Mouse (Mus musculus): ENCODE measurements around the gene Tmem53. TPM values are rescaled to one million over a fixed set of nuclear protein-coding genes. Genes with fewer than 3 reads are reported as not detected.

The Tmem53 gene
- 8.8 and 11.0 TPM in 2 replicates for polyA plus RNA-seq (2016; fragmentation: Nextera tagmentation; extraction: Ambion mirVana)

- 0% methylated on average over 41 of the region's 43 CpGs for WGBS
- ATAC-seq (ENCODE audit: insufficient number of reproducible peaks, insufficient read depth, low FRiP score, low TSS enrichment, low read depth), result peak; percentile 98
- Histone ChIP-seq H3K9me3 (no peaks in the 10 kb centered on the region), H3K27ac (peak within 1 kb of the TSS; percentile 84), H3K4me3 (replicated peaks) (peak within 1 kb of the TSS; percentile 63), H3K9ac (replicated peaks) (peak within 1 kb of the TSS; percentile 60), H3K27me3 (no peaks in the 10 kb centered on the region), H3K4me1 (replicated peaks) (peaks cover 31% of the 10 kb centered on the region), H3K4me2 (peak within 1 kb of the TSS; percentile 65), H3K36me3 (no peaks in the 10 kb centered on the region)
These were observed at the start of gene Tmem53, which contains the start of gene Armh1 for GRCm38 (mm10) chr4:117251801-117252316. Tmem53 (plus strand) TSS chr4:117251951. Armh1 (minus strand) TSS chr4:117252125.

GRCm38 (mm10) chr4:117202046-117202991, 49.4 kb upstream of the Tmem53 start:
- Histone ChIP-seq H3K27ac (peak overlapping the region; percentile 87), H3K9ac (replicated peaks) (peak overlapping the region; percentile 23; the same call in 1 of the 2 replicates), H3K4me3 (replicated peaks) (peak overlapping the region; percentile 30), H3K36me3 (no peaks in the 10 kb centered on the region), H3K9me3 (no peaks in the 10 kb centered on the region), H3K27me3 (no peaks in the 10 kb centered on the region), H3K4me2 (peak overlapping the region; percentile 53), H3K4me1 (replicated peaks) (no peaks in the 10 kb centered on the region)
- peak; percentile 86 for ATAC-seq (ENCODE audit: insufficient number of reproducible peaks, insufficient read depth, low FRiP score, low TSS enrichment, low read depth)
- under 1% methylated on average over 25 of the region's 25 CpGs for WGBS

GRCm38 (mm10) chr4:117202992-117203354, 48.8 kb upstream of the Tmem53 start:
- no peaks in the 10 kb centered on the region for H3K4me1 ChIP-seq (replicated peaks)
- H3K27me3 ChIP-seq, result no peaks in the 10 kb centered on the region
- 64% methylated on average over 4 of the region's 4 CpGs for WGBS
- no peaks in the 10 kb centered on the region for H3K36me3 ChIP-seq
- peak overlapping the region; percentile 87 for H3K27ac ChIP-seq
- H3K4me3 ChIP-seq (replicated peaks), result no peak overlapping the region
- no peaks in the 10 kb centered on the region for H3K9me3 ChIP-seq
- no peak for ATAC-seq (ENCODE audit: insufficient number of reproducible peaks, insufficient read depth, low FRiP score, low TSS enrichment, low read depth)
- peak overlapping the region; percentile 53 for H3K4me2 ChIP-seq
- H3K9ac ChIP-seq (replicated peaks), result 0 out of 2 replicates have a peak overlapping the region, but pooled peaks have one; percentile 23

- 81% methylated on average over 6 of the region's 6 CpGs for WGBS
- H3K4me2 ChIP-seq, result no peak overlapping the region
- H3K4me1 ChIP-seq (replicated peaks), result no peaks in the 10 kb centered on the region
- no peak overlapping the region for H3K9ac ChIP-seq (replicated peaks)
- H3K27ac ChIP-seq, result no peak overlapping the region
- no peaks in the 10 kb centered on the region for H3K27me3 ChIP-seq
- H3K36me3 ChIP-seq, result no peaks in the 10 kb centered on the region
- H3K4me3 ChIP-seq (replicated peaks), result no peak overlapping the region
- H3K9me3 ChIP-seq, result no peaks in the 10 kb centered on the region
- ATAC-seq (ENCODE audit: insufficient number of reproducible peaks, insufficient read depth, low FRiP score, low TSS enrichment, low read depth), result no peak
These were observed 42.2 kb upstream of the Tmem53 start for GRCm38 (mm10) chr4:117209592-117209991.

- H3K36me3 ChIP-seq, result no peaks in the 10 kb centered on the region
- H3K9me3 ChIP-seq, result no peaks in the 10 kb centered on the region
- no peak overlapping the region for H3K4me2 ChIP-seq
- H3K27me3 ChIP-seq, result peaks cover 3% of the 10 kb centered on the region; the same call in 1 of the 2 replicates
- 5% methylated on average over 20 of the region's 20 CpGs for WGBS
- H3K4me3 ChIP-seq (replicated peaks), result no peak overlapping the region
- no peak overlapping the region for H3K27ac ChIP-seq
- no peaks in the 10 kb centered on the region for H3K4me1 ChIP-seq (replicated peaks)
- no peak overlapping the region for H3K9ac ChIP-seq (replicated peaks)
- ATAC-seq (ENCODE audit: insufficient number of reproducible peaks, insufficient read depth, low FRiP score, low TSS enrichment, low read depth), result no peak; the same call in 1 of the 2 replicates
These were observed 41.3 kb upstream of the Tmem53 start for GRCm38 (mm10) chr4:117210147-117211074.

- H3K36me3 ChIP-seq, result no peaks in the 10 kb centered on the region
- no peak overlapping the region for H3K4me2 ChIP-seq
- no peak for ATAC-seq (ENCODE audit: insufficient number of reproducible peaks, insufficient read depth, low FRiP score, low TSS enrichment, low read depth)
- H3K27me3 ChIP-seq, result peaks cover 3% of the 10 kb centered on the region; the same call in 1 of the 2 replicates
- H3K9me3 ChIP-seq, result no peaks in the 10 kb centered on the region
- H3K27ac ChIP-seq, result no peak overlapping the region
- no peak overlapping the region for H3K4me3 ChIP-seq (replicated peaks)
- no peaks in the 10 kb centered on the region for H3K4me1 ChIP-seq (replicated peaks)
- H3K9ac ChIP-seq (replicated peaks), result no peak overlapping the region
- WGBS, result 87% methylated on average over 6 of the region's 6 CpGs
These were observed 37.5 kb upstream of the Tmem53 start for GRCm38 (mm10) chr4:117214250-117214649.

- 75% methylated on average over 5 of the region's 5 CpGs for WGBS
- no peak overlapping the region for H3K4me2 ChIP-seq
- H3K4me3 ChIP-seq (replicated peaks), result no peak overlapping the region
- no peak overlapping the region for H3K9ac ChIP-seq (replicated peaks)
- H3K27ac ChIP-seq, result no peak overlapping the region
- no peak for ATAC-seq (ENCODE audit: insufficient number of reproducible peaks, insufficient read depth, low FRiP score, low TSS enrichment, low read depth)
- no peaks in the 10 kb centered on the region for H3K36me3 ChIP-seq
- H3K9me3 ChIP-seq, result no peaks in the 10 kb centered on the region
- H3K27me3 ChIP-seq, result peaks cover 7% of the 10 kb centered on the region
- no peaks in the 10 kb centered on the region for H3K4me1 ChIP-seq (replicated peaks)
These were observed 34.7 kb upstream of the Tmem53 start for GRCm38 (mm10) chr4:117217029-117217428.

- H3K36me3 ChIP-seq, result no peaks in the 10 kb centered on the region
- H3K27me3 ChIP-seq, result peaks cover 7% of the 10 kb centered on the region
- 37% methylated on average over 10 of the region's 10 CpGs for WGBS
- no peak overlapping the region for H3K27ac ChIP-seq
- H3K4me1 ChIP-seq (replicated peaks), result no peaks in the 10 kb centered on the region
- no peak for ATAC-seq (ENCODE audit: insufficient number of reproducible peaks, insufficient read depth, low FRiP score, low TSS enrichment, low read depth)
- no peak overlapping the region for H3K4me2 ChIP-seq
- no peak overlapping the region for H3K9ac ChIP-seq (replicated peaks)
- no peak overlapping the region for H3K4me3 ChIP-seq (replicated peaks)
- no peaks in the 10 kb centered on the region for H3K9me3 ChIP-seq
These were observed 33.1 kb upstream of the Tmem53 start for GRCm38 (mm10) chr4:117218517-117219219.

- Histone ChIP-seq H3K36me3 (no peaks in the 10 kb centered on the region), H3K27me3 (peaks cover 4% of the 10 kb centered on the region; the same call in 1 of the 2 replicates), H3K4me1 (replicated peaks) (no peaks in the 10 kb centered on the region), H3K9me3 (no peaks in the 10 kb centered on the region), H3K27ac (no peak overlapping the region), H3K4me2 (no peak overlapping the region), H3K9ac (replicated peaks) (no peak overlapping the region), H3K4me3 (replicated peaks) (no peak overlapping the region)
- 77% methylated on average over 9 of the region's 9 CpGs for WGBS
- no peak for ATAC-seq (ENCODE audit: insufficient number of reproducible peaks, insufficient read depth, low FRiP score, low TSS enrichment, low read depth)
These were observed 30.8 kb upstream of the Tmem53 start for GRCm38 (mm10) chr4:117220741-117221515.

GRCm38 (mm10) chr4:117221836-117222235, 29.9 kb upstream of the Tmem53 start:
- Histone ChIP-seq H3K4me1 (replicated peaks) (no peaks in the 10 kb centered on the region), H3K27ac (no peak overlapping the region), H3K36me3 (no peaks in the 10 kb centered on the region), H3K4me2 (no peak overlapping the region), H3K27me3 (peaks cover 4% of the 10 kb centered on the region; the same call in 1 of the 2 replicates), H3K9ac (replicated peaks) (no peak overlapping the region), H3K9me3 (no peaks in the 10 kb centered on the region), H3K4me3 (replicated peaks) (no peak overlapping the region)
- no peak for ATAC-seq (ENCODE audit: insufficient number of reproducible peaks, insufficient read depth, low FRiP score, low TSS enrichment, low read depth)
- WGBS, result 84% methylated on average over 9 of the region's 9 CpGs

All from limb, embryonic 12.5 days (tissue).